Mouse (Mus musculus): ENCODE measurements around the gene Iah1. TPM values are rescaled to one million over a fixed set of nuclear protein-coding genes. Genes with fewer than 3 reads are reported as not detected.
A peak's percentile ranks its signal among the peaks of the same experiment; 100 is the strongest.

Gene Iah1
- polyA plus RNA-seq, 1 experiment from 2014 or later, result 46.5 TPM

GRCm38 (mm10) chr12:21370035-21370611 lies 53.9 kb downstream of the Iah1 start:
- Histone ChIP-seq H3K27ac (ENCODE audit: low read length) (no peak overlapping the region), H3K27me3 (ENCODE audit: control insufficient read depth, insufficient read depth, low read length) (no peaks in the 10 kb centered on the region), H3K4me3 (ENCODE audit: low read length) (no peak overlapping the region), H3K9me3 (replicated peaks; ENCODE audit: control insufficient read depth, low read length) (no peaks in the 10 kb centered on the region), H3K36me3 (ENCODE audit: control insufficient read depth, insufficient read depth) (no peaks in the 10 kb centered on the region), H3K4me2 (ENCODE audit: low read depth, low read length) (no peak overlapping the region), H3K4me1 (ENCODE audit: control insufficient read depth, insufficient read depth, low read length) (peaks cover 5% of the 10 kb centered on the region), H3K9ac (ENCODE audit: low read length) (no peak overlapping the region)
- ATAC-seq (replicated peaks; ENCODE audit: extremely low read depth, insufficient read depth, low FRiP score), result no peak
- WGBS, result 92% methylated on average over 1 of the region's 1 CpGs

- 0% methylated on average over 55 of the region's 55 CpGs for WGBS
Observed at GRCm38 (mm10) chr12:21373100-21373819, 57.1 kb downstream of the Iah1 start, which contains the start of gene Adam17. Gene Adam17, minus strand, starts transcription at chr12:21373632.

More at GRCm38 (mm10) chr12:21373100-21373819, 57.1 kb downstream of the Iah1 start, which contains the start of gene Adam17:
- no peaks in the 10 kb centered on the region for H3K9me3 ChIP-seq (replicated peaks; ENCODE audit: control insufficient read depth, low read length)
- H3K27me3 ChIP-seq (ENCODE audit: control insufficient read depth, insufficient read depth, low read length), result no peaks in the 10 kb centered on the region
- peak within 1 kb of the TSS; percentile 94 for H3K27ac ChIP-seq (ENCODE audit: low read length)
- peak within 1 kb of the TSS; percentile 87 for H3K4me3 ChIP-seq (ENCODE audit: low read length)
- peak; percentile 99 for ATAC-seq (replicated peaks; ENCODE audit: extremely low read depth, insufficient read depth, low FRiP score)
- peaks cover 5% of the 10 kb centered on the region for H3K4me1 ChIP-seq (ENCODE audit: control insufficient read depth, insufficient read depth, low read length)
- H3K4me2 ChIP-seq (ENCODE audit: low read depth, low read length), result peak within 1 kb of the TSS; percentile 93
- no peaks in the 10 kb centered on the region for H3K36me3 ChIP-seq (ENCODE audit: control insufficient read depth, insufficient read depth)
- peak within 1 kb of the TSS; percentile 92 for H3K9ac ChIP-seq (ENCODE audit: low read length)

Other genes starting within 250 kb of the Iah1 start
- 70.9 and 77.0 TPM in 2 replicates for gene Cpsf3, start 31.0 kb upstream of the Iah1 start, polyA plus RNA-seq (2015; fragmentation: Nextera tagmentation; extraction: Ambion mirVana)
- 38.7 and 38.8 TPM in 2 replicates for gene Itgb1bp1, start 30.1 kb upstream of the Iah1 start, polyA plus RNA-seq (2015; fragmentation: Nextera tagmentation; extraction: Ambion mirVana)
- 25.8 and 31.0 TPM in 2 replicates for gene Adam17, start 57.2 kb downstream of the Iah1 start, polyA plus RNA-seq (2015; fragmentation: Nextera tagmentation; extraction: Ambion mirVana)
- gene Ywhaq, start 101.2 kb downstream of the Iah1 start, polyA plus RNA-seq (2015; fragmentation: Nextera tagmentation; extraction: Ambion mirVana), result 356 and 357 TPM in 2 replicates